Mouse (Mus musculus) intestine, embryonic 15.5 days (tissue): ENCODE data around the gene Acot7. TPM values are rescaled to one million over a fixed set of nuclear protein-coding genes. Genes with fewer than 3 reads are reported as not detected.

Experiments
- ATAC-seq: fragments of 200-750 bp; cut with Nextera tagmentation; 2 replicates; pipeline ENCODE4 v1.8.0; 2017; ENCODE audit warnings: moderate TSS enrichment, moderate library complexity
- H3K27ac ChIP-seq: fragments of 300-500 bp; sonication (generic); 2 replicates; pipeline ENCODE4 v1.5.1; 2015; ENCODE audit warnings: mild to moderate bottlenecking, inconsistent platforms
- H3K27me3 ChIP-seq: fragments of 300-500 bp; sonication (generic); replicated peaks from 2 replicates; pipeline ENCODE4 v1.6.1; 2015; ENCODE audit warnings: inconsistent platforms
- H3K36me3 ChIP-seq: fragments of 300-500 bp; sonication (generic); 2 replicates; pipeline ENCODE4 v1.6.1; 2015; ENCODE audit warnings: inconsistent platforms
- H3K4me1 ChIP-seq: fragments of 300-500 bp; sonication (generic); replicated peaks from 2 replicates; pipeline ENCODE4 v1.6.1; 2015; ENCODE audit warnings: inconsistent platforms
- H3K4me2 ChIP-seq: fragments of 300-500 bp; sonication (generic); replicated peaks from 2 replicates; pipeline ENCODE4 v1.6.1; 2015; ENCODE audit warnings: mild to moderate bottlenecking, inconsistent platforms
- H3K4me3 ChIP-seq: fragments of 300-500 bp; sonication (generic); replicated peaks from 2 replicates; pipeline ENCODE4 v1.5.1; 2015; ENCODE audit warnings: inconsistent platforms
- H3K9ac ChIP-seq: fragments of 300-500 bp; sonication (generic); 2 replicates; pipeline ENCODE4 v1.6.1; 2015; ENCODE audit warnings: inconsistent platforms
- H3K9me3 ChIP-seq: fragments of 300-500 bp; sonication (generic); 2 replicates; pipeline ENCODE4 v1.6.1; 2016; ENCODE audit warnings: inconsistent platforms
- WGBS: fragments of 180-500 bp; shearing (Covaris S2); methylation state at CpG from one replicate; pipeline ENCODE4 v1.1.7; 2015; 5-methylcytosine and 5-hydroxymethylcytosine counted together
- polyA plus RNA-seq: library from polyadenylated mRNA; unstranded; fragments of >200 nt; fragmentation: Nextera tagmentation; extraction: Ambion mirVana; gene quantifications from 2 replicates; pipeline ENCODE4 v1.2.1, GENCODE M21; 2015

The Acot7 gene
- polyA plus RNA-seq, 1 experiment from 2014 or later, result 57.8 TPM

DNA sequence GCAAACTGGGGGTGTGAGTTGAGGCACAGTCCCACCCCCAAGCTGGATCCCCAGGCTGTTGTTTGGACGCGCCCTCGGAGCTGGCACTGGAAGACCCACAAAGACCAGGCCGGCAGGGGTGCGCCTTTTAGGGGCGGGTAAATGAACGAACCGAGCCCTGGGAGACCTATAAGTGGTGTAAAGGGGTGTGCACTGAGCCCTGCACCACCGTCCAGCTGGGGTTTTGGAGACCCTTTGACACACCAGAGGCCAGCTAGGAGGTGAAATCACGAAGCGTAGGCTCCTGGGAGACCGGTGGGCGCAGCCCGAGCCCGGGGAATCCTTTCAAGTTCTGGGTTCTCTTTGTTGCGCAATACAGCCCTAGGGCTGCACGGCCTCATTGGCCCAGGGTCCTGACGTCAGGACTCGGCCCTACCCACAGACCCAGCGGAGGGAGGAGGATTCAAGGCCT lies 96.8 kb downstream of the Acot7 start:
- H3K9me3 ChIP-seq, result no peaks in the 10 kb centered on the region
- peak; percentile 72 for ATAC-seq
- H3K36me3 ChIP-seq, result no peaks in the 10 kb centered on the region
- peaks cover 17% of the 10 kb centered on the region for H3K27me3 ChIP-seq
- H3K4me1 ChIP-seq, result peaks cover 40% of the 10 kb centered on the region
- H3K4me2 ChIP-seq, result peak overlapping the region; percentile 95
- under 1% methylated on average over 20 of the region's 20 CpGs for WGBS
- peak overlapping the region; percentile 80; the same call in 1 of the 2 replicates for H3K27ac ChIP-seq
- H3K4me3 ChIP-seq, result peak overlapping the region; percentile 67
- peak overlapping the region; percentile 76 for H3K9ac ChIP-seq

DNA sequence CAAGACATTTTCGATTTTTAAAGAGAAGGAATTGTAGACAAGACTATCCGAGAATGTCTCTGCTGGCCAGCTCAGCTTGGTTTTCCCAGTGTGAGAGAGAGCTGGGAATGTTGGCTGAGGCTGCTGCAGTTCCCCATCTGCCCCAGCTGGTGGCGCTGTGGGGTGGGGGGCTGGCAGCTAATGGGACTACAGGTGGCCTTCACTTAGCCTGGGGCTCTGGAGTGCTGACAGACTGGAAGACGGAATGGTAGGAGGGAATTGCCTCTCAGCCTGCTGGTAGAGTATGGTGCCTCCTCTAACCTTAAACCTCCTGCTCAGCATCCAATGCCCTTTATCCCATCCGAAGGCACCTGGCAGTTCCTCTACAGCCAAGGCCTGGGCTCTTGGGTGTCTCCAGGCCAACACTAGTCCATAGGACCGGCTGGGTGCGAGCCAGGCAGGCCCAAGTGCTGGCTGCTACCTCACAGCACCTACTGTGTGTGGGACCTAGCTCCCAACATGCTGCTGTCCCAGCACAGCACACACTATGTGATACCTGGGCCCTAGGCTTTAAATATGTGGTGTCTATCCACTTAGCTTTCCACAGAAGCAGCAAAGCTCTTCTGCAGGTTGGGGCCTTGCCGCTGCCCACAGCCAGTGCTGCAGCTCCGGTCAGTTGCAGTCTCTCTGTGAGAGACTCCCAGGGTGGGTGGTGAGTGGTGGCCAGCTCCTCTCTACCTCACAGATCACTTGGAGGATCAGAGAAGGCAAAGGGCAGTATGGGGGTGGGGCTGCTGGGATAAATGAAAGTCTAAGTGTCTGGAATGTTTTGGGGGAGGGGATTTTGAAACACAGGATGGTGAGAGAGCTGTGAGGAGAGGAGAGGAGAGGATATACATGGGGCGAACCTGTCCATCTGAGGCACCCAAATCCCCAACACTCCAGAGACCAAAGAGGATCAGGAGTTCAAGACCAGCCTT lies 98.7 kb downstream of the Acot7 start:
- Histone ChIP-seq H3K9me3 (no peaks in the 10 kb centered on the region), H3K4me1 (peaks cover 35% of the 10 kb centered on the region), H3K36me3 (no peaks in the 10 kb centered on the region), H3K4me2 (no peak overlapping the region), H3K27ac (no peak overlapping the region), H3K27me3 (peaks cover 35% of the 10 kb centered on the region), H3K9ac (no peak overlapping the region), H3K4me3 (no peak overlapping the region)
- 58% methylated on average over 10 of the region's 10 CpGs for WGBS
- no peak for ATAC-seq

DNA sequence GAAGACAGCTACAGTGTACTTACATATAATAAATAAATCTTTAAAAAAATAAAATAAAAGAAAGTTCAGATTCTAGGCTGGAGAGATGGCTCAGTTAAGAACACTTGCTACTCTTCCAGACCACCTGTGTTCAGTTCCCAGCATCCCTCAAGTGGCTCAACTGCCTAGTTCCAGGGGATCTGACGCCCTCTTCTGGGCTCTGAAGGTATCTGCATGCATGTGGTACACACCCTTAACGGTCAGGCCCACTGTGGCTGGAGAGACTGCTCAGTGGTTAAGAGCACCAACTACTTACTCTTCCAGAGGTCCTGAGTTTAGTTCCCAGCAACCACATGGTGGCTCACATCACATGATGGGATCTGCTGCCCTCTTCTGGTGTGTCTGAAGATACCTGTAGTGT lies 100.0 kb downstream of the Acot7 start:
- ATAC-seq, result no peak
- Histone ChIP-seq H3K4me1 (peaks cover 26% of the 10 kb centered on the region), H3K9me3 (no peaks in the 10 kb centered on the region), H3K36me3 (no peaks in the 10 kb centered on the region), H3K4me3 (no peak overlapping the region), H3K27me3 (peaks cover 47% of the 10 kb centered on the region), H3K27ac (no peak overlapping the region), H3K9ac (no peak overlapping the region), H3K4me2 (no peak overlapping the region)
- 67% methylated on average over 2 of the region's 2 CpGs for WGBS

DNA sequence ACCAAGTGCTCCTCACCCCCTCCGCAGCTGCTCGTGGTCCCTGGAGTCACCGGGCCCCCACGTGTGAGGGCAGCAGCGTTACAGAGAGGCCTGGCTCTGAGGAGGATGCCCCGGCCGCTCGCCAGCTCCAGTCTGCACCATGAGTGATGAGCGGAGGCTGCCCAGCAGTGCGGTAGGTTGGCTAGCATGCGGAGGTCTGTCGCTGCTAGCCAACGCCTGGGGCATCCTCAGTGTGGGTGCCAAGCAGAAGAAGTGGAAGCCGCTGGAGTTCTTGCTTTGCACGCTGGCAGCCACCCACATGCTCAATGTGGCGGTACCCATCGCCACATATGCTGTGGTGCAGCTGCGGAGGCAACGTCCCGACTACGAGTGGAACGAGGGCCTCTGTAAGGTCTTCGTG lies 101.1 kb downstream of the Acot7 start:
- no peaks in the 10 kb centered on the region for H3K36me3 ChIP-seq
- no peaks in the 10 kb centered on the region for H3K9me3 ChIP-seq
- H3K9ac ChIP-seq, result no peak overlapping the region
- no peak overlapping the region for H3K4me2 ChIP-seq
- H3K27me3 ChIP-seq, result peaks cover 58% of the 10 kb centered on the region
- ATAC-seq, result no peak
- H3K4me1 ChIP-seq, result peaks cover 23% of the 10 kb centered on the region
- no peak overlapping the region for H3K4me3 ChIP-seq
- no peak overlapping the region for H3K27ac ChIP-seq
- WGBS, result 88% methylated on average over 23 of the region's 23 CpGs

DNA sequence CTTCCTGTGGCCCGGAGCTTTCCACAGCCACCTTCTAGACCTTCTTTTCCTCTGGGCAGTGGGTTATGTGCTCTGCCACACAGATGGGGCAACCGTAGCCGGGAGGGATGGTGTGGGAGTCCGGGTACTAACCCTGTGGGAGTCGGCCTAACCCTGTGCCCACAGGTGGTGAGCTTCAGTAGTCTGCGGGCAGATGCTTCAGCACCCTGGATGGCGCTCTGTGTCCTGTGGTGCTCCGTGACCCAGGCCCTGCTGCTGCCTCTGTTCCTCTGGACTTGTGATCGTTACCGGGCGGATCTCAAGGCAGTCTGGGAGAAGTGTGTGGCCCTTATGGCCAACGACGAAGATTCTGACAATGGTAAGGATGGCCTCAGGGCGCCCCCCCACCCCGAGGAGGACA lies 103.7 kb downstream of the Acot7 start:
- Histone ChIP-seq H3K27me3 (peaks cover 64% of the 10 kb centered on the region), H3K4me2 (no peak overlapping the region), H3K9ac (no peak overlapping the region), H3K4me1 (peaks cover 17% of the 10 kb centered on the region), H3K9me3 (no peaks in the 10 kb centered on the region), H3K27ac (no peak overlapping the region), H3K36me3 (no peaks in the 10 kb centered on the region), H3K4me3 (no peak overlapping the region)
- ATAC-seq, result no peak
- 56% methylated on average over 15 of the region's 15 CpGs for WGBS

DNA sequence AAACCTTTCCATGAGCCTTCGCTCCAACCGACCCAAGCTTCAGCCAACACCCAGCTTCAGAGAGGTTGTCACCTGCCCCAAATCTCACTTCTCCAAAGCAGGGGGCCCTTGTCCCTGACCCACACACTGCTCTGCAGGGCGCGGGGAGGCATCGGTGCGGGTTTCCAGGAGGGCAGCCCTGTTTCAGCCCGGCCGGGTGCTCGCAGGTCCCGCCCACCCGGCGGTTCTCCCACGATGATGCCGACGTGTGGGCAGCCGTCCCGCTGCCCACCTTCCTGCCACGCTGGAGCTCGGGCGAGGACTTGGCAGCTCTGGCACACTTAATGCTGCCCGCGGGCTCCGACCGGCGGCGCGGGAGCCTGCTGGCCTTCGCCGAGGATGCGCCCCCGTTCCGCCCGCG lies 104.8 kb downstream of the Acot7 start:
- Histone ChIP-seq H3K9me3 (no peaks in the 10 kb centered on the region), H3K27me3 (peaks cover 75% of the 10 kb centered on the region), H3K4me3 (peak overlapping the region; percentile 29), H3K4me2 (peak overlapping the region; percentile 67), H3K9ac (no peak overlapping the region), H3K36me3 (no peaks in the 10 kb centered on the region), H3K27ac (no peak overlapping the region), H3K4me1 (peaks cover 20% of the 10 kb centered on the region)
- ATAC-seq, result no peak
- WGBS, result 18% methylated on average over 33 of the region's 34 CpGs

DNA sequence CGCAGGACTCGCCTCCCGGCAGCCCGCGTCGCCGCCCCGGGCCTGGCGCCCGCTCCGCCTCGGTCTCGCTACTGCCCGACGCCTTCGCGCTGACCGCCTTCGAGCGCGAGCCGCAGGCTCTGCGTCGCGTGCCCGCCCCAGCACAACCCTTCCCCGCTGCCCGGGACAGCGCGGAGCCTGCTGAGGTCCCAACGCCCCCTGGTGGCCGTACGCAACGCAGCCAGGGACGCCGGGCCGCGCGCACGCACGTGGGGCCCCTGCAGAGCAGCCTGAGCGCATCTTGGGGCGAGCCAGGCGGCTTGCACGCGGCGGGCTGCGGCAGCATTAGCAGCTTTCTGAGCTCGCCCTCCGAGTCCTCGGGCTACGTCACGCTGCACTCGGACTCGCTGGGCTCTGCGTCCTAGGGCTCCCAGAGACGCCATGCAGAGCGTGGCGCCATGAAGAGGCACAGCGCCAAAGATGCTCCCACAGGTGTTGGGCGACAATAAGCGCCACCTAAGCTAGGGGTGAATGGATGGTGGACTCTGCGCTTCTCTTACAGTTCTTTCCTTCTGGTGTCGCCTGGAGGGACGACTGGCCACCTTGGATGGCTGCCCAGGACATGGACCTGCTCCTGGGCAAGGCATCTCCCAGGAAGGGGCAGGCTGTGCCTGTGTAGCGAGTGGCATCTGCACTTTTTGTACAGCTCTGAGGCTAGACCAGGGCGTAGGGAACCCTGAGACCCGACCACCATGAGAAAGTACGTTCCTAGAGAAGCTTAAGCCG lies 105.4 kb downstream of the Acot7 start:
- Histone ChIP-seq H3K9me3 (no peaks in the 10 kb centered on the region), H3K27me3 (peaks cover 82% of the 10 kb centered on the region), H3K9ac (no peak overlapping the region), H3K4me2 (peak overlapping the region; percentile 67), H3K4me3 (peak overlapping the region; percentile 29), H3K27ac (no peak overlapping the region), H3K4me1 (peaks cover 20% of the 10 kb centered on the region), H3K36me3 (no peaks in the 10 kb centered on the region)
- peak; percentile 89 for ATAC-seq
- WGBS, result 5% methylated on average over 70 of the region's 70 CpGs

DNA sequence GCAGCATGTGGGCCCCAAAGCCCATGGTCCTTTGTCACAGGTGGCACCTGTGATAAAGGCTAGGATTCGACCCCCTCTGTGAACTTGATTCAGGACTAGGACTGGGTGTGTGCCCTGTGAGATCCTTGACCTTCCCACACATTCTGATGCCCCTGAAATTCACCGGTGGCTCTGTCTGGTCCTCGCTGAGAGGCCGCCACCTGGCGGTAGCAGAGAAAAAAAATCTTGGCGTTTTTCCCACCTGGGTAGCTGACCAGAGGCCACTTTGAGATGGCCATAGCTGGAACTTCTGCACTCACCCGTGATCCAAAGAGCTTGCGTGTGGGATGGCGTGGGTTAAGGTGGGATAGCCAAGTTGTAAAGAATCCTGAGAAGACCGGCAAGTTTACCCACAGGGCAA lies 107.6 kb downstream of the Acot7 start:
- ATAC-seq, result no peak
- 3% methylated on average over 10 of the region's 10 CpGs for WGBS
- Histone ChIP-seq H3K36me3 (no peaks in the 10 kb centered on the region), H3K9ac (no peak overlapping the region), H3K27ac (no peak overlapping the region), H3K4me3 (no peak overlapping the region), H3K4me1 (peaks cover 25% of the 10 kb centered on the region), H3K27me3 (peaks cover 88% of the 10 kb centered on the region), H3K9me3 (no peaks in the 10 kb centered on the region), H3K4me2 (no peak overlapping the region)

DNA sequence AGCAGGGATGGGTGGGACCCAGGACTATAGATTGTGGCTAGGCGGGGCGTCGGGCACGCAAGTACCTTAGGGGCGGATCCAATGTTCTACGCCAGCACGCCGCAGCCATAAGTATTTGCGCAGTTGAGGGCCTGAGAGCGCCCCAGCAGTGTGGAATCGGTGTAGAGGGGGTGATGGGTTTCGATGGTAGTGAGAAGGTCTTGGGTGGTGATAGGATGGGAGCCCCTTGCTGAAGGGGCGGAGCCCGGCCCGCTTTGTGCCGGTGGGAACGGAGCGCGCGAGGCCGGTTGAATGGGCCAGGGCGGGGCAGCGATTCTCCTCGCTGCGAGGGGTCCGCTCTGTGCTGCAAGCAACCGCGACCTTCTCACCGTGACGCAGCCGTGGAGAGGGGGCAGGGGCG lies 108.2 kb downstream of the Acot7 start:
- Histone ChIP-seq H3K9ac (no peak overlapping the region), H3K36me3 (no peaks in the 10 kb centered on the region), H3K27me3 (peaks cover 88% of the 10 kb centered on the region), H3K4me3 (peak overlapping the region; percentile 17), H3K27ac (no peak overlapping the region), H3K4me2 (peak overlapping the region; percentile 44), H3K4me1 (peaks cover 28% of the 10 kb centered on the region), H3K9me3 (no peaks in the 10 kb centered on the region)
- 4% methylated on average over 32 of the region's 32 CpGs for WGBS
- ATAC-seq, result no peak

DNA sequence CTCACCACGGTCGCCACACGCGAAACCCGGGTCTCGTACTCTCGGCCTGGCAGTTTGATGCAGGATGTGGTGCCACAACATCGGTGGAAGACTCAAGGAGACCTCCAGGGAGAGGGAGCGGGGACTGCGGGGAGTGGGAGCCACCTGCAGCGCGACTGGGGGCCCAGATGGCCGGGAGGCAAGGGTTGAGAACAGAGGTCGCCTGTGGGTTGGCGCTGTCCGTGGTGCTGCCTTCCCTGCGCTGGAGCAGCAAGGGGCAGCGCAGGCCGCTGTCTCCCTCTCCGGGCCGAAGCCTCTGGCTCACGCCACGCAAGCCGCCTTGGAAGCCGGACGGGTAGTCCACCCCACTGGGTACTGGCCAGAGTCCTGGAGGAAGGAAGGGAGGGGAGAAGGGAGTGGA lies 109.0 kb downstream of the Acot7 start:
- Histone ChIP-seq H3K4me2 (no peak overlapping the region), H3K9ac (no peak overlapping the region), H3K27ac (no peak overlapping the region), H3K9me3 (no peaks in the 10 kb centered on the region), H3K27me3 (peaks cover 88% of the 10 kb centered on the region), H3K36me3 (no peaks in the 10 kb centered on the region), H3K4me3 (no peak overlapping the region), H3K4me1 (peaks cover 28% of the 10 kb centered on the region)
- 8% methylated on average over 26 of the region's 26 CpGs for WGBS
- 0 out of 2 replicates have a peak, but pooled peaks have one; percentile 23 for ATAC-seq

DNA sequence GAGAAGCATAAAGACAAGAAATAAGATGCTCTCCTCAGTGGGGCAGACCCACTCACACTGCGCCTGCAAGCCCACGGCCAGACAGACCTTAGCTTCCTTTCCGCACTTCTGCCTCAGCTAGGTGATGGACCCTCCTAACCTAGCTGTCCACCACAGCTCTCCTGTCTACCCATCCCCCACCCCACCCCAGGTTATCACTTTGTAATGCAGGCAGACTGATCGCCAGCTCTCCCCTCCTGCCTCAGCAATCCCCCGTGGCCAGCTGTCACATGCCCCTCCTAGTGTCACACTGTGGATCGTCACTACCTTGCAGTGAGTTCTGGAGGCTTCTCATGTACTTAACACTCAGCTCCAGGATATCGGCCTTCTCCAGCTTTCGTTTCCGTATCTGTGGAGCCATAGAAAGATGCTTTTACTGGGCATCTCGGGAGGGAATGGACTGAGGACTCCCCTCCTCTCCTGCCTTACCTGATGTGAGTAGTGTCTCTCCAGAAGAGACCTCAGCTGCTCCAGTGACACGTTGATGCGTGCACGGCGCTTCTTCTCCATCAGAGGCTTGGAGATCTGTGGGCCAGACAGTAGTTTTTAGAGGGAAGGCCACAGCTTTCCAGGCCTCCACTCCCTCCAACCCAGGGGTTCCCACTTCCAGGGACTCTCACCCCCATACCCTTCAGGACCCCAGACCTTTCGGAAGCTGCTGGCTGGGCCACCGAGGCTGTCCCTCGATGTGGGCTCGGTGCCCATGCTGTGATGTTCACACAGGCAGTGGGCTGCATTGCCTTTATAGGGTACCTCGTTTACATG lies 109.6 kb downstream of the Acot7 start:
- H3K4me2 ChIP-seq, result no peak overlapping the region
- H3K36me3 ChIP-seq, result no peaks in the 10 kb centered on the region
- no peak overlapping the region for H3K4me3 ChIP-seq
- no peak overlapping the region for H3K27ac ChIP-seq
- peaks cover 34% of the 10 kb centered on the region for H3K4me1 ChIP-seq
- peaks cover 88% of the 10 kb centered on the region for H3K27me3 ChIP-seq
- no peak overlapping the region for H3K9ac ChIP-seq
- no peak for ATAC-seq
- WGBS, result 24% methylated on average over 19 of the region's 19 CpGs
- H3K9me3 ChIP-seq, result no peaks in the 10 kb centered on the region
